Mouse (Mus musculus) forebrain, embryonic 13.5 days (tissue): ENCODE measurements around the gene Sema4a. TPM values are rescaled to one million over a fixed set of nuclear protein-coding genes. Genes with fewer than 3 reads are reported as not detected.

Experiments used
- ATAC-seq: fragments of 200-750 bp; cut with Nextera tagmentation; 2 replicates; pipeline ENCODE4 v1.8.0; 2017
- H3K27ac ChIP-seq: fragments of 300-500 bp; sonication (generic); 2 replicates; pipeline ENCODE4 v1.5.1; 2015; ENCODE audit warnings: inconsistent platforms, mild to moderate bottlenecking, moderate library complexity
- H3K27me3 ChIP-seq: fragments of 300-500 bp; sonication (generic); 2 replicates; pipeline ENCODE4 v1.6.1; 2015; ENCODE audit warnings: mild to moderate bottlenecking, inconsistent platforms
- H3K36me3 ChIP-seq: fragments of 300-500 bp; sonication (generic); 2 replicates; pipeline ENCODE4 v1.6.1; 2015; ENCODE audit warnings: mild to moderate bottlenecking, inconsistent platforms; ENCODE audit not compliant: poor library complexity, severe bottlenecking
- H3K4me1 ChIP-seq: fragments of 300-500 bp; sonication (generic); 2 replicates; pipeline ENCODE4 v1.6.1; 2015; ENCODE audit warnings: inconsistent platforms
- H3K4me2 ChIP-seq: fragments of 300-500 bp; sonication (generic); 2 replicates; pipeline ENCODE4 v1.6.1; 2015; ENCODE audit warnings: inconsistent platforms, mild to moderate bottlenecking, moderate library complexity
- H3K4me3 ChIP-seq: fragments of 300-500 bp; sonication (generic); 2 replicates; pipeline ENCODE4 v1.5.1; 2015; ENCODE audit warnings: mild to moderate bottlenecking, inconsistent platforms
- H3K9ac ChIP-seq: fragments of 300-500 bp; sonication (generic); 2 replicates; pipeline ENCODE4 v1.6.1; 2015; ENCODE audit warnings: mild to moderate bottlenecking, inconsistent platforms
- H3K9me3 ChIP-seq: fragments of 300-500 bp; sonication (generic); replicated peaks from 2 replicates; pipeline ENCODE4 v1.6.1; 2016; ENCODE audit warnings: inconsistent platforms
- WGBS: fragments of 180-500 bp; shearing (Covaris S2); methylation state at CpG from one replicate; pipeline ENCODE4 v1.1.7; 2015; 5-methylcytosine and 5-hydroxymethylcytosine counted together
- polyA plus RNA-seq: library from polyadenylated mRNA; unstranded; fragments of >200 nt; fragmentation: Nextera tagmentation; extraction: Ambion mirVana; gene quantifications from 2 replicates; pipeline ENCODE4 v1.2.1, GENCODE M21; 2015

Sema4a gene
- 13.7 and 16.7 TPM in 2 replicates for polyA plus RNA-seq

DNA sequence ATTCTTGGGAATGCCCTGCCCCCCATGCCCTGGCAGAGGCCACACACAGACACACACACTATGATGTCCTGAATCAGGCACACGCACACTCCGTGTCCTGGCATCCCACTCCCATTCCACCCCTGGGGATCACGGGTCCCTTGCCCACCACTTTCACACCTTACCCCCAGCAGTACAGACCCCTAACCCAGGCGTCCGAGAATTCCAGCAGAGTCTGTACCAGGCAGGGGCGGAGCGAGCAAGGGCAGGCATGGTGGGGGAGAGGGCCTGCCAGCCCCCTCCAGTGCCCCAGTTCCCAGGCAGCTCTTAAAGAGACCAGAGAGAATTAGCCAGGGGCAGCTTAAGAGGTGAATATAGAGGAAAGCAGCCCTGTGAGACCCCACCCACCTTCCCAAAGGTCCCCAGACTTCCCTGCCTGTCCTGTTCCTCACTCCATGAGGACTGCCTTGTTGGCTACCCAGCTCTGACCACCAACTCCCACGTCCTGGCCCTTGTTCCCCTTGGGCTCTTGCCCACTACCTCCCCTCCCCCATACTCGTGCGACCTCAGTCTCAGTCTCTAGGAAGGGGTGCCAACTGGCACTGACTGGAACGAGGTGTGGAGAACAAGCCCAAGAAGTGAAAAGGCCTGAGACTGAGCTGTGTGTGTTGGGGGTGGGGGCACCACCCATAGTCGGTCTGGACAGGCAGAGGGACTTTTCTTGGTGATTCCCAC lies at the start of gene Sema4a:
Gene Sema4a, minus strand, starts transcription at position 200 of the 714 bp plus-strand sequence.
- WGBS = 36% methylated on average over 12 of the region's 12 CpGs
- no peaks in the 10 kb centered on the region for H3K9me3 ChIP-seq
- no peaks in the 10 kb centered on the region for H3K36me3 ChIP-seq
- H3K4me3 ChIP-seq = no peak within 1 kb of the TSS
- no peaks in the 10 kb centered on the region; the same call in 1 of the 2 replicates for H3K27me3 ChIP-seq
- peaks cover 37% of the 10 kb centered on the region for H3K4me1 ChIP-seq
- no peak within 1 kb of the TSS for H3K27ac ChIP-seq
- H3K9ac ChIP-seq = peak within 1 kb of the TSS; percentile 30
- no peak for ATAC-seq
- H3K4me2 ChIP-seq = peak within 1 kb of the TSS; percentile 3; the same call in 1 of the 2 replicates

DNA sequence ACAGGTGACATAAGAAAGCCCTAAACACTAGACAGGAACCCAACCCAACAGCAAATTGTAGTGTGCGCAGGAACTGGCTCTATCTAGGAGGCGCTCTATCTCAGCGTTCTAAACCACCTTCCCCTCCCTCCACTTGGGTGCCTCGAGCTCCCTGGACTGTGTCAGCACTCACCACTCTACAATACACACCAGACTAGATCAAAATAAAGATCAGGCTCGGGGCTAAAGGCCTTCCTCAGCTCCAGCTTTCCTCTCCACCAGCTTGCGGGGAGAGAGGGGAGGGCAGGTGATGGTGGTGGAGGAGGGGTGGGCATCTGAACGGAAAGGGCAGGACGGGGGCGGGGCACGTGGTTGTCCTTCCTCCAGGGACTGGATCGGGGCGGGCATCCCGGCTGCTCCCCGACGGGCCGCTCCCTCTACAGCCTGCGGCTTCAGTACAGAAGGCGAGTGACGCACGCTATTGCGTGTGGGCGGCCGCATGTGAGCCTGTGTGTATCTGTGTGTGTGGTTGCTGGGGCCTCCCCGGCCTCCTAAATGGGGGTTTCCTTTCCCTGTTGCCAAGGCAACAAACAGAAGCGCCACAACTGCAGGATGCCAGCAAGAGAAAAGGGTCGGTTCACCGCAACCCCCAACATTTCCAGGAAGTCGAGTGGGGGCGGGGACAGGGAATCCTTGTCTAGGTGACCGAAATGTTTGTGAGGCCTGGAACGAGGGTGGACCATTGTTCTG lies 48.9 kb upstream of the Sema4a start, which contains the start of gene Lmna:
Gene Lmna, minus strand, starts transcription at position 265 of the 729 bp plus-strand sequence.
- H3K4me3 ChIP-seq = peak within 1 kb of the TSS; percentile 38
- peak within 1 kb of the TSS; percentile 92 for H3K27ac ChIP-seq
- no peaks in the 10 kb centered on the region for H3K36me3 ChIP-seq
- no peaks in the 10 kb centered on the region for H3K9me3 ChIP-seq
- H3K4me2 ChIP-seq = peak within 1 kb of the TSS; percentile 62
- no peaks in the 10 kb centered on the region for H3K27me3 ChIP-seq
- peak; percentile 98 for ATAC-seq
- WGBS = 1% methylated on average over 31 of the region's 31 CpGs
- H3K4me1 ChIP-seq = peaks cover 42% of the 10 kb centered on the region
- H3K9ac ChIP-seq = peak within 1 kb of the TSS; percentile 63

DNA sequence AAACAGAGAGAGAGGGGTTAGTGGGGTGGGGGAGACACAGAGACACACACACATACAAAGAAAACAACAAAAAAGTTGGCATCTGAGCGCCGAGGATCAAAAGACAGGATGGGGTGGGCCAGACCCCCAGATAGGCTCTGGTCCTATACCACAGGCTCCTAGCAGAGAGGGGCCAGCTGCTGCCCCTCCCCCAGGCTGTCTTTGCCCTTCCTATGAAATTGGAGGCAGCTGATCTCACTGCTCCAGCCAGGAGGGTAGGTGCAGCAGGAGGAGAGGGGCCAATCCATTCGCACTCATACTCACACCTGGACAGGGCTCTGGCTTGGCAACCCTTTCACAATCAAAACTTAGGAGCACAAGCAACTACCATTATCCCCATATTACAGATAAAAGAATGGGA lies 48.3 kb upstream of the Sema4a start:
- ATAC-seq = peak; percentile 6; the same call in 1 of the 2 replicates

DNA sequence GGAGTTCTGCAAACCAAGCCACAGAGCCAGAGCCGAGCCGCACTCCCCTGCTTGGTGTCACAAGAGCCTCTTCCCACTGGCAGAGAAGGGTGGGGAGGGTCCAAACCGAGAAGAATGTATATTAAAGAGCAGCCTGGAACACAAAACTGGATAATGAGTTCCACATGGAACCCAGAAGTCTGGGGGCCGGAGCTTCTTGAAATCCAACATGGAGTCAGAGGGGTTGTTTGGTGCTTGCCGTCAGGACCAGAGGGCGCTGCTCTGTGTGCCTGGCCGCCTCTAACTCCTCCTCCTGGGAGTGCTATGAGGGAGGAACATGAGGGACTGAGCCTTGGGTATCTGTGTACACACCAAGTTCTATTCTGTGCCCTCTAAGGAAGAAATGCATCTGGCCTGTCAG lies 44.8 kb upstream of the Sema4a start:
- Histone ChIP-seq H3K4me3 (no peak overlapping the region), H3K27ac (no peak overlapping the region), H3K4me1 (peaks cover 39% of the 10 kb centered on the region), H3K4me2 (no peak overlapping the region), H3K27me3 (peaks cover 24% of the 10 kb centered on the region), H3K36me3 (no peaks in the 10 kb centered on the region), H3K9ac (no peak overlapping the region), H3K9me3 (no peaks in the 10 kb centered on the region)
- no peak for ATAC-seq
- 59% methylated on average over 7 of the region's 7 CpGs for WGBS

More for the DNA sequence above, 48.3 kb upstream of the Sema4a start:
- peak overlapping the region; percentile 38 for H3K4me3 ChIP-seq
- no peaks in the 10 kb centered on the region for H3K36me3 ChIP-seq
- WGBS = 61% methylated on average over 3 of the region's 3 CpGs
- H3K9ac ChIP-seq = peak overlapping the region; percentile 63
- peaks cover under 1% of the 10 kb centered on the region; the same call in 1 of the 2 replicates for H3K27me3 ChIP-seq
- H3K4me1 ChIP-seq = peaks cover 42% of the 10 kb centered on the region
- H3K9me3 ChIP-seq = no peaks in the 10 kb centered on the region
- H3K4me2 ChIP-seq = peak overlapping the region; percentile 62
- peak overlapping the region; percentile 92 for H3K27ac ChIP-seq

DNA sequence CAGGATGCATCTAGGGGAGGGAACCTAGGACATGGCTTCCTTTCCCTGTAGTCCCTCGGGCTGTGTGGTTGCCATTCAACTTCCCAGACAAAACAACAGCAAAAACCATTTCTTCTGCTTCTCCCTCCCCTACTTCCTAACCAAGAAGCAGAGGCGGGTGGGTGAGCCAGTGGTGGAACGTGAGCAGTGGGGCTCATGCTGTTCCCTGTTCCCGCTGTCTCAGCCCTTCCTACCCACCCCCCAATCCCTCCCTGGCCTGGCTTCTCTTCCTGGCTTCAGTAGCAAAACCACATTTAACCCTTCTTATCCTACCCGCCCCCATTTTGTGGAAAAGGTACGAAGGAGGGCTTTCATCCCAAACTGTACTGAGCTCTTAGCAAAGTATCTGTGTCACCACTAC lies 44.1 kb upstream of the Sema4a start:
- ATAC-seq = no peak
- WGBS = 60% methylated on average over 6 of the region's 6 CpGs

DNA sequence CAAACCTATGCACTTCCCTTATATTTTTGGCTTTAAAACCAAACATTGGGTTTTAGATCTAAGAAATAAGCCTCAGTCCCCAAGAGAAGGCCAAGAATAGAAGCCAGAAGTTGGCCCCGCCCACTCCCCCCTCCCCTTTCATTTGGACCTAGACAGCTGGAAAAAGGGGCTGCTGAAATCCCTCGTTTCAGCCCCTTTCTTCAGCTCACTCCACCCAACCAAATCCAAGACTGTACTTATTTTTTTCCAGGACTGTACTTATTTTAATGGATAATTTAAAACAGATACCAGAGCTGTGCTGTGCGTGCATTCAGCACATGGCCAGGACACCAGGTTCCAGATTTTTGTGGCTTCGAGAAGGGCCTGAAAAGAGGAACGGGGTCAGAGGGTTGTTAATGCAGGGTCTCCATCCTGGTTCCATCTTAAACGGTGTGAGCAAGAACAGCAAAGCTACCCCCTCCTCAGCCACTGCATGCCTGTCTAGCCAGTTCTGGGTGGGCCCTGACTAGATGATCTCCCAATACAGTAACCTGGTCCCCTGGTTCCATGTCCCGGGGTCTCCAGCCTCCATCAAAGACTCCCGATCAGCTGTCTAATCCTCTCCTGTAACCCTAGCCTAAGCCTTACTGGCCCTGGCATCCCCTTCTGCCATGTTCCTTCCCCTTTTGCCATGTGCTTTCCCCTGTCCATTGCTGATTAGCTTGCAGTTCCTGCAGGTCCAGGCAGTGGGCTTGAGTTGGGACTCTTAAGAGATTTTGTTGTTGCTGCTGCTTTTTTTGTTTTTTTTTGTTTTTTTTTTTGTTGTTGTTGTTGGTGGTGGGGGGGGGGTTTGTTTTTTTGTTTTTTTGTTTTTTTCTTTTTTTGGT lies 43.1 kb upstream of the Sema4a start:
- no peak for ATAC-seq
- Histone ChIP-seq H3K36me3 (no peaks in the 10 kb centered on the region), H3K27me3 (peaks cover 26% of the 10 kb centered on the region), H3K9me3 (no peaks in the 10 kb centered on the region), H3K9ac (no peak overlapping the region), H3K27ac (no peak overlapping the region), H3K4me3 (no peak overlapping the region), H3K4me1 (peaks cover 22% of the 10 kb centered on the region), H3K4me2 (no peak overlapping the region)
- 50% methylated on average over 8 of the region's 8 CpGs for WGBS

More for the DNA sequence above, 44.1 kb upstream of the Sema4a start:
- Histone ChIP-seq H3K4me3 (no peak overlapping the region), H3K27me3 (peaks cover 26% of the 10 kb centered on the region), H3K36me3 (no peaks in the 10 kb centered on the region), H3K4me2 (no peak overlapping the region), H3K9ac (no peak overlapping the region), H3K27ac (no peak overlapping the region), H3K4me1 (peaks cover 32% of the 10 kb centered on the region), H3K9me3 (no peaks in the 10 kb centered on the region)

DNA sequence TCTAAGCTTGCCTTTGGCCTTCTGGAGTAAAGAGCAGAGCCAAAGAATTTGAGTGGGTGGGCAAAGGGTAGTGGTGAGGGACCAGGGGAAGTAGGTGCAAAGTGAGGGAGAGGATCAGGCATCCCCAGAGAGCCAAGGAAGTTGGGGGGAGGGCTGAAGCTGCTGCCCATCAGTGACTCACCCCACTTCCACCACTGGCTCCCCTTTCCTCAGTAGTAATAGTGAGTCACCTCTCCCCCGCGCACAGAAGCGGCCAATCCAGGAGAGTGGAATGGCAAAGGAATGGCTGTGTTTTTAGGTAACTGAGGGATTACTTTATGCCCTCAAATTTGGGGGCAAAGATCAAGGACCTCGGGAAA lies 42.5 kb upstream of the Sema4a start:
- peak overlapping the region; percentile 59 for H3K4me3 ChIP-seq
- H3K27ac ChIP-seq = no peak overlapping the region
- peak overlapping the region; percentile 82; the same call in 1 of the 2 replicates for H3K9ac ChIP-seq
- no peak for ATAC-seq
- no peaks in the 10 kb centered on the region for H3K9me3 ChIP-seq
- WGBS = 11% methylated on average over 4 of the region's 4 CpGs
- peaks cover 26% of the 10 kb centered on the region for H3K27me3 ChIP-seq
- no peaks in the 10 kb centered on the region for H3K36me3 ChIP-seq
- H3K4me2 ChIP-seq = peak overlapping the region; percentile 98
- peaks cover 22% of the 10 kb centered on the region for H3K4me1 ChIP-seq

DNA sequence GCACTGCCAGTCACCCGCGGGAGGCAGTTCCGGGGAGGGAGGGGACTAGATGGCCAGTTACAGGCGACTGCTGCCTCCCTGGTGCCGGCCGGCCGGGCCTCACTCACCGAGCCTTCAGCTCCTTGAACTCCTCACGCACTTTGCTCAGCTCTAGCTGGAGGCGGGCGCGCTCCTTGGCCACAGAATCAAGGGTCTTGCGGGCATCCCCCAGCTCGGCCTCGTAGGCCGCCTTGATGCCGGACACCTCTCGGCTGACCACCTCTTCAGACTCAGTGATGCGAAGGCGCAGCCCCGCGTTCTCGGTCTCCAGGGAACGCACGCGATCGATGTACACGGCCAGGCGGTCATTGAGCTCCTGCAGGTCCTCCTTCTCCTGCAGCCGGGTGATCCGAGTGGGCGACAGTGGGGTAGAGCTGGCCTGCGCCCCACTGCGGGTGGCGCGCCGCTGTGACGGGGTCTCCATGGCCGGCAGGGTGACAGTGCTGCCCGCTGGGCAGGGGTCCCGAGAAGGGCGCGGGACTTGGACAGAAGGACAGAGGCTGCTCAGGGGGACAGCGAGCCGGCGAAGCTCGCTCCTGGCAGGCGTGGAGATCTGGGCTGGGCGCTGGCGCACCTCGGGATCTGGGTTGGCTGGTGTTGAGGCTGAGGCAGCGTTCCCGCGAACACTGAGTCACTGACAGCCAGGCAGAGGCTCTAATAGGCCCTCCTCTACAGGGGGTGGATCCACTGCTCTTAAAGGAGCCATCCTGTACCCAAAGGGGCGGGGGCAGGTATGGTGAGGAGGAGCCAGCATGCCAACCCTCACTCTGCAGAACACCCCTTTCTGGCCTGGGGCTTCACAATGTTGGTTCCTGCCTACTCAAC lies 41.9 kb upstream of the Sema4a start:
- H3K9me3 ChIP-seq = no peaks in the 10 kb centered on the region
- H3K9ac ChIP-seq = peak overlapping the region; percentile 82
- H3K4me1 ChIP-seq = peaks cover 22% of the 10 kb centered on the region
- H3K27ac ChIP-seq = 0 out of 2 replicates have a peak overlapping the region, but pooled peaks have one; percentile 11
- peaks cover 26% of the 10 kb centered on the region for H3K27me3 ChIP-seq
- WGBS = under 1% methylated on average over 54 of the region's 55 CpGs
- no peaks in the 10 kb centered on the region for H3K36me3 ChIP-seq
- peak overlapping the region; percentile 59 for H3K4me3 ChIP-seq
- H3K4me2 ChIP-seq = peak overlapping the region; percentile 98
- peak; percentile 93 for ATAC-seq

DNA sequence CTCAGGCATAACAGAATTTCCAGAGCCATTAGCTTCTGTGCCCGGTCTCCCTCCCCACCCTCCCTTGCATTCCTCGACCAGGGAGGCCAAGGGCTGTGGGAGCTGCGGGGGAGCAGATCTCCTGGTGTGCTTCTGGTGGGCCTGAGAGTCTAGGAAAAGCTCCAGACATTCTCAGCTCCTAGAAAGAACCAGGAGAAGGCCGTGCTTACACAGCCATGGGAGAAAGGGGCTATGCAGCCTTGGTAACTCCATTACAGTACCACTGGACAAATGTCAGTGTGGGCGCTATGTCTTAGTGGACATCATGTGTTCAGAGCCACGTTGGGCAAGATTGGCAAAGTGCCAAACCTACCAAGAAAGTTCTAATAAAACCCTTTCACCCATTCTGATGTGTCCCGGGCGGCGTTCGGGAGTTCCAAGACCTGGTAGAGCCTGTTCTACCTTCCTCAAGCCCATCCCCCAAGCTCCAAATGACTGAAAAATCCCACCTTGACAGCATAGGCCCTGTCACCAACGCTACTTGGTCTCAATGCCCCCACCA lies 41.1 kb upstream of the Sema4a start:
- Histone ChIP-seq H3K27ac (no peak overlapping the region), H3K9me3 (no peaks in the 10 kb centered on the region), H3K36me3 (no peaks in the 10 kb centered on the region), H3K4me2 (peak overlapping the region; percentile 98), H3K4me1 (peaks cover 22% of the 10 kb centered on the region), H3K9ac (peak overlapping the region; percentile 82), H3K27me3 (peaks cover 26% of the 10 kb centered on the region), H3K4me3 (peak overlapping the region; percentile 59)
- peak; percentile 5; the same call in 1 of the 2 replicates for ATAC-seq
- 16% methylated on average over 11 of the region's 11 CpGs for WGBS

DNA sequence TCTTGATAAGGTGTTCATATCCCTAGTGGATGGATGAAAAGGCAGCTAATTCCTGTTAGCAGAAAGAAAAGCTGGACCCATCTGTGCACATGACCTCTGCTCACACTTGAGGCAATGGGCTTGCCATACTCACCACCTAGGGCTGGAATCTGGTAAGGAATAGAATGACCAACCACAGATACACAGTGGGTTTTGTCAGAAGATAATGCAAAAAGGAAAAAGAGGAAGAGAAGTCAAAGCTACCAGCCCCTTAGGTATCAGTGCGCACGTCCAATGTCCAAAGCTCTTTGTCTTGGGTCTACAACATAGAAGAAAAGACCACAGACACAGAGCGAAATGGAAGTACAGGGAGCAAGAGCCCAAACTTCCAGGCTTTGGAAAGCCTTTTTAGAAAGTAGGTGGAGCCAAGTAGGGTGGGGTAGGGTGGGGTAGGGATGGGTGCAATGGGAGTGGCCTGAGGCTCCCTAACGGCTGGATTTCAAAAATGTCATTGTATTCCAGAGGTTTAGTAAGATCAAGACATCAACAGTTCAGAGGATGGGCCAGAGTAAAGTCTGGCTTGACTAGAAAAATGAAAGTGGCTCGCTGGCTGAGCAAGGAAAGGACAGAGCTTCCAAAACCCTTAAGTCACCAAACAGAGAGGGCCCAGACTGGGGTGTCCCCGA lies 40.5 kb upstream of the Sema4a start:
- Histone ChIP-seq H3K9ac (no peak overlapping the region), H3K4me2 (peak overlapping the region; percentile 98), H3K4me1 (peaks cover 22% of the 10 kb centered on the region), H3K36me3 (no peaks in the 10 kb centered on the region), H3K9me3 (no peaks in the 10 kb centered on the region), H3K27ac (no peak overlapping the region), H3K27me3 (peaks cover 26% of the 10 kb centered on the region), H3K4me3 (0 out of 2 replicates have a peak overlapping the region, but pooled peaks have one; percentile 59)
- no peak for ATAC-seq
- 54% methylated on average over 6 of the region's 6 CpGs for WGBS
